Mouse (Mus musculus): Measurements from ENCODE around the gene Mapk8ip1.

Mapk8ip1 gene

GRCm38 (mm10) chr2:92401091-92401561, at the start of gene Mapk8ip1:
Gene Mapk8ip1 (minus strand): TSS chr2:92401263.
- no peak for DNase-seq (ENCODE audit: low read depth)

- no peak for DNase-seq (ENCODE audit: low read depth)
These were observed 46.2 kb upstream of the Mapk8ip1 start for GRCm38 (mm10) chr2:92447121-92447740.

GRCm38 (mm10) chr2:92446656-92447055, 45.6 kb upstream of the Mapk8ip1 start:
- DNase-seq (ENCODE audit: low read depth): no peak

GRCm38 (mm10) chr2:92445890-92446289, 44.8 kb upstream of the Mapk8ip1 start:
- DNase-seq (ENCODE audit: low read depth): no peak

GRCm38 (mm10) chr2:92444376-92444775, 43.3 kb upstream of the Mapk8ip1 start:
- no peak for DNase-seq (ENCODE audit: low read depth)

- DNase-seq (ENCODE audit: low read depth): no peak
These were observed 42.2 kb upstream of the Mapk8ip1 start for GRCm38 (mm10) chr2:92443313-92443712.

GRCm38 (mm10) chr2:92442419-92443001, 41.4 kb upstream of the Mapk8ip1 start:
- DNase-seq (ENCODE audit: low read depth): no peak

GRCm38 (mm10) chr2:92440432-92440831, 39.4 kb upstream of the Mapk8ip1 start:
- no peak for DNase-seq (ENCODE audit: low read depth)

GRCm38 (mm10) chr2:92438567-92438966, 37.5 kb upstream of the Mapk8ip1 start:
- no peak for DNase-seq (ENCODE audit: low read depth)

GRCm38 (mm10) chr2:92437875-92438274, 36.8 kb upstream of the Mapk8ip1 start:
- DNase-seq (ENCODE audit: low read depth): peak; percentile 95

GRCm38 (mm10) chr2:92437366-92437765, 36.3 kb upstream of the Mapk8ip1 start:
- no peak for DNase-seq (ENCODE audit: low read depth)

- no peak for DNase-seq (ENCODE audit: low read depth)
These were observed 34.0 kb upstream of the Mapk8ip1 start for GRCm38 (mm10) chr2:92435023-92435422.

- DNase-seq (ENCODE audit: low read depth): peak; percentile 66
These were observed 33.3 kb upstream of the Mapk8ip1 start for GRCm38 (mm10) chr2:92434375-92434745.

- peak; percentile 99 for DNase-seq (ENCODE audit: low read depth)
These were observed 32.7 kb upstream of the Mapk8ip1 start, which contains the start of gene Cry2 for GRCm38 (mm10) chr2:92433578-92434374. Gene Cry2 (minus strand): TSS chr2:92434043.

GRCm38 (mm10) chr2:92432299-92433295, 31.5 kb upstream of the Mapk8ip1 start:
- DNase-seq (ENCODE audit: low read depth): peak; percentile 80

- peak; percentile 44 for DNase-seq (ENCODE audit: low read depth)
These were observed 30.6 kb upstream of the Mapk8ip1 start for GRCm38 (mm10) chr2:92431611-92432179.

- peak; percentile 87 for DNase-seq (ENCODE audit: low read depth)
These were observed 29.9 kb upstream of the Mapk8ip1 start for GRCm38 (mm10) chr2:92430723-92431541.

- DNase-seq (ENCODE audit: low read depth): no peak
These were observed 29.0 kb upstream of the Mapk8ip1 start for GRCm38 (mm10) chr2:92430089-92430488.

GRCm38 (mm10) chr2:92427882-92428281, 26.8 kb upstream of the Mapk8ip1 start:
- DNase-seq (ENCODE audit: low read depth): no peak

GRCm38 (mm10) chr2:92426426-92426825, 25.4 kb upstream of the Mapk8ip1 start:
- DNase-seq (ENCODE audit: low read depth): no peak
